Mouse (Mus musculus): ENCODE results near the gene Slc12a7. TPM values are rescaled to one million over a fixed set of nuclear protein-coding genes. Genes with fewer than 3 reads are reported as not detected.

Gene Slc12a7
- polyA plus RNA-seq, 1 experiment, result 16.5 TPM

DNA sequence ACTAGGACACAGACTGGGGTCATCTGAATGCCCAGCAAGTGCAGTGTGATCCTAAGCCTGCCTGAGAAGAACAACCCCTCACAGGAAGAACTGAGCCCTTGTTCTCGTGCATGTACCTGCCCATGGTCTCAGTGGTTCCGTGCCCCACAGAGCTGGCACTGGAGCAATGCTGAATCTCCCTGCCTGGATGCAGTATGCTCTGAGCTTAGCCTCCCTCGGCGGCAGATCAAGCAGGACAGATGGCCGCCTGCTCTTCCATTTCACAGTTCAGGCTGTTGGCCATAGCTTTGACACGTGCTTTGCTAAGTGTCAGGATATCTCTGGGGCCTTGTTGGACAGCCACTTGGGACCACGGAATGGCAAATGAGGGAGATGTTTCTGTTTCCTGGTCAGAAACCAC, 81.3 kb downstream of the Slc12a7 start:
- Histone ChIP-seq H3K36me3 (ENCODE audit: control insufficient read depth, insufficient read depth, low read length) (no peaks in the 10 kb centered on the region), H3K4me3 (ENCODE audit: control insufficient read depth, low read depth, low read length) (no peak overlapping the region)
- TF ChIP-seq POLR2A (IDR thresholded peaks at IDR 0.05; ENCODE audit: control insufficient read depth, low read depth, low read length) (no peak), CTCF (IDR thresholded peaks at IDR 0.05; ENCODE audit: control insufficient read depth, insufficient read depth, insufficient replicate concordance, low read depth, low read length) (no peak)

GRCm38 (mm10) chr13:73816338-73816737, 83.4 kb downstream of the Slc12a7 start:
- H3K36me3 ChIP-seq (ENCODE audit: control insufficient read depth, insufficient read depth, low read length), result no peaks in the 10 kb centered on the region
- H3K4me1 ChIP-seq (ENCODE audit: control insufficient read depth, insufficient read depth, low read length), result no peaks in the 10 kb centered on the region
- H3K27me3 ChIP-seq (ENCODE audit: control insufficient read depth, insufficient read depth, low read length), result no peaks in the 10 kb centered on the region
- no peak overlapping the region for H3K27ac ChIP-seq (ENCODE audit: control insufficient read depth, insufficient read depth, low read depth, low read length)
- TF ChIP-seq CTCF (IDR thresholded peaks at IDR 0.05; ENCODE audit: control insufficient read depth, insufficient read depth, insufficient replicate concordance, low read depth, low read length), result no peak
- TF ChIP-seq POLR2A (IDR thresholded peaks at IDR 0.05; ENCODE audit: control insufficient read depth, low read depth, low read length), result no peak
- no peak overlapping the region for H3K4me3 ChIP-seq (ENCODE audit: control insufficient read depth, low read depth, low read length)

More for the DNA sequence above, 81.3 kb downstream of the Slc12a7 start:
- no peaks in the 10 kb centered on the region for H3K27me3 ChIP-seq (ENCODE audit: control insufficient read depth, insufficient read depth, low read length)
- no peak overlapping the region for H3K27ac ChIP-seq (ENCODE audit: control insufficient read depth, insufficient read depth, low read depth, low read length)
- H3K4me1 ChIP-seq (ENCODE audit: control insufficient read depth, insufficient read depth, low read length), result no peaks in the 10 kb centered on the region

DNA sequence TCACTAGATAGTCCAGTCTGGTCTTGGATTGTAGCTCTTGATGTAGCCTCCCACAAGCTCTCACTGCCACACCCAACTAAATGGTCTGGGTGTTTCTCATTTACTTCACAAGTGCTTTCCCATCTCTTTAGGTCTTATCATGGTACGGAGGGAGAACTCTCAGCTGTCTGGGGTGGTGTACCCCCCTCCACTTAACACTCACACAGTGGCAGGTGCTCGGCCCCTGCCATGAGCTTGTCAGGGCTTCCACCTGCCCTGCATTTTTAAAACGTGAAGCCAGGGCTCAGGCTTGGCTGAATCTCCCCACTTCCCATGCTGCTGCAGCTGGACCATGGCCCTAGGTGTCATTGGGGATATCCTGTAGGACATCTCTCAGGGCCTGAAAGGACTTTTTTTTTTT, 86.0 kb downstream of the Slc12a7 start:
- H3K4me3 ChIP-seq (ENCODE audit: control insufficient read depth, low read depth, low read length), result no peak overlapping the region
- no peaks in the 10 kb centered on the region for H3K4me1 ChIP-seq (ENCODE audit: control insufficient read depth, insufficient read depth, low read length)
- TF ChIP-seq POLR2A (IDR thresholded peaks at IDR 0.05; ENCODE audit: control insufficient read depth, low read depth, low read length) (no peak), CTCF (IDR thresholded peaks at IDR 0.05; ENCODE audit: control insufficient read depth, insufficient read depth, insufficient replicate concordance, low read depth, low read length) (no peak)
- H3K36me3 ChIP-seq (ENCODE audit: control insufficient read depth, insufficient read depth, low read length), result no peaks in the 10 kb centered on the region
- no peak overlapping the region for H3K27ac ChIP-seq (ENCODE audit: control insufficient read depth, insufficient read depth, low read depth, low read length)
- H3K27me3 ChIP-seq (ENCODE audit: control insufficient read depth, insufficient read depth, low read length), result no peaks in the 10 kb centered on the region

- Histone ChIP-seq H3K4me1 (ENCODE audit: control insufficient read depth, insufficient read depth, low read length) (no peaks in the 10 kb centered on the region), H3K27ac (ENCODE audit: control insufficient read depth, insufficient read depth, low read depth, low read length) (no peak overlapping the region), H3K27me3 (ENCODE audit: control insufficient read depth, insufficient read depth, low read length) (no peaks in the 10 kb centered on the region), H3K4me3 (ENCODE audit: control insufficient read depth, low read depth, low read length) (no peak overlapping the region), H3K36me3 (ENCODE audit: control insufficient read depth, insufficient read depth, low read length) (no peaks in the 10 kb centered on the region)
- TF ChIP-seq CTCF (IDR thresholded peaks at IDR 0.05; ENCODE audit: control insufficient read depth, insufficient read depth, insufficient replicate concordance, low read depth, low read length), result no peak
- TF ChIP-seq POLR2A (IDR thresholded peaks at IDR 0.05; ENCODE audit: control insufficient read depth, low read depth, low read length), result no peak
These were observed 88.4 kb downstream of the Slc12a7 start for GRCm38 (mm10) chr13:73821251-73821650.

DNA sequence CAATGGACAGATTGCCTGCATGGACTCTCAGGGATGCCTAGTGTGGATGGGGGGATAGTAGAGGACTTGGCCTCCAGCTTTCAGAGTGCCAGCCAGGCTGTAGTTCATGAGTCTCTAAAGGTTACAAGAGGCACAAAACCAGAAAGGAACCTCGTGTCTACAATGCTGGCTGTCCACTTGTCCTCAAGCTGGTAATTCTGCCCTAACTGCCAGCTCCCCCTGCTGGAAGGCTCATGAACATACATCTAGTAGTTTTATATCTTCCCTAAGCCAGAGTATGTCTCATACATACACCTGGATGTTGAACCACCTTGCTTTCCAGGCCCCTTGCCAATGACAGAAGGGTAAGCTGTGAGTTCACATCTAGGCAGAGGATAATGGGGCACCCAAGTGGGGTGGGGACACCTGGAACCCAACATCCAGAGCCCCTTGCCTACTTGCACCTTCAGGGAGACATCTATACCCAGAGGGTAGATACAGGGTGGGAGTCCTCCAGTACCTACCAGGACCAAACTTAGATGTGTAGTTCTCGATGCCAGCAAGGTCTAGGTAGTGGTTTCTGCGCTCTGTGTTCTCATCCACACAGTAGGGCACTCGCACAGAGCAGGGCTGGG, 89.4 kb downstream of the Slc12a7 start:
- no peak for TF ChIP-seq POLR2A (IDR thresholded peaks at IDR 0.05; ENCODE audit: control insufficient read depth, low read depth, low read length)
- peak; percentile 40; the same call in 1 of the 2 replicates for TF ChIP-seq CTCF (IDR thresholded peaks at IDR 0.05; ENCODE audit: control insufficient read depth, insufficient read depth, insufficient replicate concordance, low read depth, low read length)
- H3K27ac ChIP-seq (ENCODE audit: control insufficient read depth, insufficient read depth, low read depth, low read length), result no peak overlapping the region
- H3K36me3 ChIP-seq (ENCODE audit: control insufficient read depth, insufficient read depth, low read length), result no peaks in the 10 kb centered on the region
- H3K4me3 ChIP-seq (ENCODE audit: control insufficient read depth, low read depth, low read length), result no peak overlapping the region
- no peaks in the 10 kb centered on the region for H3K4me1 ChIP-seq (ENCODE audit: control insufficient read depth, insufficient read depth, low read length)
- H3K27me3 ChIP-seq (ENCODE audit: control insufficient read depth, insufficient read depth, low read length), result no peaks in the 10 kb centered on the region

GRCm38 (mm10) chr13:73823711-73824110, 90.8 kb downstream of the Slc12a7 start:
- TF ChIP-seq POLR2A (IDR thresholded peaks at IDR 0.05; ENCODE audit: control insufficient read depth, low read depth, low read length) (no peak), CTCF (IDR thresholded peaks at IDR 0.05; ENCODE audit: control insufficient read depth, insufficient read depth, insufficient replicate concordance, low read depth, low read length) (no peak)
- Histone ChIP-seq H3K4me3 (ENCODE audit: control insufficient read depth, low read depth, low read length) (no peak overlapping the region), H3K4me1 (ENCODE audit: control insufficient read depth, insufficient read depth, low read length) (no peaks in the 10 kb centered on the region), H3K36me3 (ENCODE audit: control insufficient read depth, insufficient read depth, low read length) (no peaks in the 10 kb centered on the region), H3K27ac (ENCODE audit: control insufficient read depth, insufficient read depth, low read depth, low read length) (no peak overlapping the region), H3K27me3 (ENCODE audit: control insufficient read depth, insufficient read depth, low read length) (no peaks in the 10 kb centered on the region)

DNA sequence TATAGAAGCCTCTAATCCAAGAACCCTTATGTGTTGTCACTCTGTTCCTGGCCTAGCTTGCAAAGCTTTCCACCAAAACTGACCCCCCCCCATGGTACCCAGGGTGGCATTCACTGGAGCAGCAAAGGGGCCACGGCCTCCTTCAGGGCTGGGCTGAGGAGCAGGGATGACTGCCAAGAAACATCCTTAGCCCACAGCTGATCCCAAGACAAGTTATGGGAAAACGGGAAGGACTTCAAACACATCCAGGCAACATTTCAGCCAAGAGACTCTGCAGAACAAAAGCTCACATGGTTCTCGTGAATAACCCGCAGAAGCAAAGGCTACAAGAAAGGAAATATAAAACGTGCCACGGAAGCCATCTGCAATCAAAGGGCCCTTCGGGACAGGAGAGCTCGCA, 94.3 kb downstream of the Slc12a7 start:
- Histone ChIP-seq H3K4me1 (ENCODE audit: control insufficient read depth, insufficient read depth, low read length) (no peaks in the 10 kb centered on the region), H3K4me3 (ENCODE audit: control insufficient read depth, low read depth, low read length) (no peak overlapping the region), H3K27ac (ENCODE audit: control insufficient read depth, insufficient read depth, low read depth, low read length) (no peak overlapping the region), H3K36me3 (ENCODE audit: control insufficient read depth, insufficient read depth, low read length) (no peaks in the 10 kb centered on the region), H3K27me3 (ENCODE audit: control insufficient read depth, insufficient read depth, low read length) (no peaks in the 10 kb centered on the region)
- no peak for TF ChIP-seq POLR2A (IDR thresholded peaks at IDR 0.05; ENCODE audit: control insufficient read depth, low read depth, low read length)
- TF ChIP-seq CTCF (IDR thresholded peaks at IDR 0.05; ENCODE audit: control insufficient read depth, insufficient read depth, insufficient replicate concordance, low read depth, low read length), result no peak

All from testis, adult 2 months (tissue).